Mouse (Mus musculus) heart, embryonic 16.5 days (tissue): Measurements from ENCODE around the gene Adamts7. TPM values are rescaled to one million over a fixed set of nuclear protein-coding genes. Genes with fewer than 3 reads are reported as not detected.

ENCODE experiments used
- ATAC-seq: fragments of 200-750 bp; cut with Nextera tagmentation; replicated peaks from 2 replicates; pipeline ENCODE4 v1.8.0; 2017; ENCODE audit warnings: moderate number of reproducible peaks; ENCODE audit not compliant: insufficient read depth, low FRiP score; ENCODE audit errors: extremely low read depth
- H3K27ac ChIP-seq: fragments of 300-500 bp; sonication (generic); 2 replicates; pipeline ENCODE4 v1.5.1; 2014; ENCODE audit warnings: mild to moderate bottlenecking, low read length, control low read depth, moderate library complexity
- H3K27me3 ChIP-seq: fragments of 300-500 bp; sonication (generic); 2 replicates; pipeline ENCODE4 v1.6.1; 2014; ENCODE audit warnings: low read length, mixed read lengths; ENCODE audit not compliant: control insufficient read depth, insufficient read depth
- H3K36me3 ChIP-seq: fragments of 300-500 bp; sonication (generic); 2 replicates; pipeline ENCODE4 v1.6.1; 2014; ENCODE audit not compliant: control insufficient read depth, insufficient read depth
- H3K4me1 ChIP-seq: fragments of 300-500 bp; sonication (generic); 2 replicates; pipeline ENCODE4 v1.6.1; 2014; ENCODE audit warnings: low read length, mixed read lengths; ENCODE audit not compliant: control insufficient read depth, insufficient read depth
- H3K4me2 ChIP-seq: fragments of 300-500 bp; sonication (generic); 2 replicates; pipeline ENCODE4 v1.6.1; 2014; ENCODE audit warnings: low read depth, mild to moderate bottlenecking, control low read depth, low read length
- H3K4me3 ChIP-seq: fragments of 300-500 bp; sonication (generic); 2 replicates; pipeline ENCODE4 v1.5.1; 2014; ENCODE audit warnings: mild to moderate bottlenecking, control low read depth, low read length
- H3K9ac ChIP-seq: fragments of 300-500 bp; sonication (generic); 2 replicates; pipeline ENCODE4 v1.6.1; 2014; ENCODE audit warnings: low read length, control low read depth
- H3K9me3 ChIP-seq: fragments of 300-500 bp; sonication (generic); replicated peaks from 2 replicates; pipeline ENCODE4 v1.6.1; 2016; ENCODE audit warnings: low read length; ENCODE audit not compliant: control insufficient read depth
- WGBS: fragments of 180-500 bp; shearing (Covaris S2); extraction: QIAGEN DNeasy Blood & Tissue Kit; methylation state at CpG from one replicate; pipeline ENCODE4 v1.1.7; 2014; 5-methylcytosine and 5-hydroxymethylcytosine counted together
- polyA plus RNA-seq: library from polyadenylated mRNA; unstranded; fragments of >200 nt; fragmentation: Nextera tagmentation; extraction: Ambion mirVana; gene quantifications from 2 replicates; pipeline ENCODE4 v1.2.1, GENCODE M21; 2015

Adamts7 gene
- polyA plus RNA-seq, 1 experiment from 2014 or later = 8.7 TPM

GRCm38 (mm10) chr9:90213127-90213526 lies 50.3 kb downstream of the Adamts7 start:
- Histone ChIP-seq H3K4me3 (no peak overlapping the region), H3K9me3 (no peaks in the 10 kb centered on the region), H3K9ac (no peak overlapping the region), H3K27ac (no peak overlapping the region), H3K27me3 (no peaks in the 10 kb centered on the region), H3K4me1 (peaks cover 14% of the 10 kb centered on the region), H3K4me2 (no peak overlapping the region), H3K36me3 (peaks cover 9% of the 10 kb centered on the region; the same call in 1 of the 2 replicates)
- WGBS = 41% methylated on average over 3 of the region's 3 CpGs
- peak; percentile 66 for ATAC-seq

- no peak for ATAC-seq
- peaks cover 14% of the 10 kb centered on the region for H3K4me1 ChIP-seq
- no peak overlapping the region for H3K27ac ChIP-seq
- no peak overlapping the region for H3K4me3 ChIP-seq
- H3K4me2 ChIP-seq = no peak overlapping the region
- no peak overlapping the region for H3K9ac ChIP-seq
- 64% methylated on average over 11 of the region's 11 CpGs for WGBS
- H3K27me3 ChIP-seq = no peaks in the 10 kb centered on the region
- peaks cover 5% of the 10 kb centered on the region; the same call in 1 of the 2 replicates for H3K36me3 ChIP-seq
- H3K9me3 ChIP-seq = no peaks in the 10 kb centered on the region
These were observed 53.6 kb downstream of the Adamts7 start for GRCm38 (mm10) chr9:90216259-90217001.

GRCm38 (mm10) chr9:90217501-90217900 lies 54.6 kb downstream of the Adamts7 start:
- no peak overlapping the region for H3K27ac ChIP-seq

GRCm38 (mm10) chr9:90222275-90222674 lies 59.4 kb downstream of the Adamts7 start:
- Histone ChIP-seq H3K27ac (no peak overlapping the region), H3K4me3 (no peak overlapping the region), H3K27me3 (no peaks in the 10 kb centered on the region), H3K4me2 (no peak overlapping the region), H3K9ac (no peak overlapping the region), H3K36me3 (peaks cover 28% of the 10 kb centered on the region), H3K4me1 (peaks cover 23% of the 10 kb centered on the region), H3K9me3 (no peaks in the 10 kb centered on the region)
- no peak for ATAC-seq
- WGBS = 78% methylated on average over 3 of the region's 3 CpGs

More at GRCm38 (mm10) chr9:90217501-90217900, 54.6 kb downstream of the Adamts7 start:
- Histone ChIP-seq H3K4me2 (no peak overlapping the region), H3K9me3 (no peaks in the 10 kb centered on the region), H3K4me3 (no peak overlapping the region), H3K4me1 (peaks cover 14% of the 10 kb centered on the region), H3K27me3 (no peaks in the 10 kb centered on the region), H3K9ac (no peak overlapping the region), H3K36me3 (peaks cover 13% of the 10 kb centered on the region)
- 34% methylated on average over 4 of the region's 4 CpGs for WGBS
- no peak for ATAC-seq

GRCm38 (mm10) chr9:90226081-90226741 lies 63.3 kb downstream of the Adamts7 start:
- H3K36me3 ChIP-seq = peaks cover 28% of the 10 kb centered on the region
- ATAC-seq = 0 out of 2 replicates have a peak, but pooled peaks have one; percentile 12
- H3K4me3 ChIP-seq = no peak overlapping the region
- H3K9ac ChIP-seq = peak overlapping the region; percentile 14; the same call in 1 of the 2 replicates
- no peaks in the 10 kb centered on the region for H3K9me3 ChIP-seq
- peaks cover 18% of the 10 kb centered on the region for H3K4me1 ChIP-seq
- H3K4me2 ChIP-seq = peak overlapping the region; percentile 38; the same call in 1 of the 2 replicates
- 60% methylated on average over 21 of the region's 21 CpGs for WGBS
- H3K27ac ChIP-seq = peak overlapping the region; percentile 66
- H3K27me3 ChIP-seq = no peaks in the 10 kb centered on the region

GRCm38 (mm10) chr9:90226742-90227096 lies 63.9 kb downstream of the Adamts7 start:
- 37% methylated on average over 2 of the region's 2 CpGs for WGBS
- ATAC-seq = 0 out of 2 replicates have a peak, but pooled peaks have one; percentile 43

GRCm38 (mm10) chr9:90227171-90227570 lies 64.3 kb downstream of the Adamts7 start:
- ATAC-seq = no peak
- Histone ChIP-seq H3K4me2 (no peak overlapping the region), H3K9me3 (no peaks in the 10 kb centered on the region), H3K36me3 (peaks cover 24% of the 10 kb centered on the region), H3K4me3 (no peak overlapping the region), H3K27ac (no peak overlapping the region), H3K4me1 (peaks cover 18% of the 10 kb centered on the region), H3K9ac (no peak overlapping the region), H3K27me3 (no peaks in the 10 kb centered on the region)
- 74% methylated on average over 12 of the region's 12 CpGs for WGBS

More at GRCm38 (mm10) chr9:90226742-90227096, 63.9 kb downstream of the Adamts7 start:
- Histone ChIP-seq H3K4me1 (peaks cover 18% of the 10 kb centered on the region), H3K9me3 (no peaks in the 10 kb centered on the region), H3K27ac (peak overlapping the region; percentile 35), H3K4me2 (no peak overlapping the region), H3K9ac (no peak overlapping the region), H3K4me3 (no peak overlapping the region), H3K36me3 (peaks cover 28% of the 10 kb centered on the region), H3K27me3 (no peaks in the 10 kb centered on the region)

- H3K9ac ChIP-seq = no peak overlapping the region
- no peak overlapping the region for H3K4me2 ChIP-seq
- WGBS = 66% methylated on average over 8 of the region's 8 CpGs
- peak overlapping the region; percentile 17 for H3K27ac ChIP-seq
- H3K9me3 ChIP-seq = no peaks in the 10 kb centered on the region
- H3K4me3 ChIP-seq = no peak overlapping the region
- peak; percentile 39; the same call in 1 of the 2 replicates for ATAC-seq
- H3K36me3 ChIP-seq = no peaks in the 10 kb centered on the region
- H3K27me3 ChIP-seq = no peaks in the 10 kb centered on the region
- H3K4me1 ChIP-seq = peaks cover 7% of the 10 kb centered on the region
These were observed 70.2 kb downstream of the Adamts7 start for GRCm38 (mm10) chr9:90232781-90233690.
